Mouse (Mus musculus) spleen, adult 12 weeks (tissue): Measurements from ENCODE around the gene Glyctk.
"Not testable (repeated sequence)": the region's sequence is repeated elsewhere in the genome, so short reads cannot be mapped to it uniquely, and the experiment has no call there.

ENCODE experiments used
- DNase-seq: peaks from one replicate; pipeline ENCODE4 v3.0.0; 2022; ENCODE audit warnings: low spot score

Gene Glyctk

DNA sequence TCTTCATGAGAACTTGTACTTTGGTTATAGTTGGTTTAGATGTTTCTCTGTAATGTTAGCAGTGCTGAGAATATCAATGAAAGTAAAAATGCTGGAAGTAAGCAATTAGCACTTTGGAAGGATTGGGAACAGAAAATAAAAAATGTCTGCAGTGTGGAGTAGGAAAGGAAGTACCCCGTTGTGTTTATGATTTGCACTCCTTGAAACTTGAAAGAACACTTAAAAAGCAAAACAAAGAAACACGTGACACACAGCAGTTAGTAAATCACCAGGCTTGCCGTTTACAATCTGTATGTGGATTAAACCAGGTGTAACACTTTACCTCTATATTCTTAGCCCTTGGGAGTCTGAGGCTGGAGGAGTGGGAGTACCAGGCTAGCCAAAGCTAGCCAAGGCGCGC lies 18.8 kb upstream of the Glyctk start:
- no peak for DNase-seq

DNA sequence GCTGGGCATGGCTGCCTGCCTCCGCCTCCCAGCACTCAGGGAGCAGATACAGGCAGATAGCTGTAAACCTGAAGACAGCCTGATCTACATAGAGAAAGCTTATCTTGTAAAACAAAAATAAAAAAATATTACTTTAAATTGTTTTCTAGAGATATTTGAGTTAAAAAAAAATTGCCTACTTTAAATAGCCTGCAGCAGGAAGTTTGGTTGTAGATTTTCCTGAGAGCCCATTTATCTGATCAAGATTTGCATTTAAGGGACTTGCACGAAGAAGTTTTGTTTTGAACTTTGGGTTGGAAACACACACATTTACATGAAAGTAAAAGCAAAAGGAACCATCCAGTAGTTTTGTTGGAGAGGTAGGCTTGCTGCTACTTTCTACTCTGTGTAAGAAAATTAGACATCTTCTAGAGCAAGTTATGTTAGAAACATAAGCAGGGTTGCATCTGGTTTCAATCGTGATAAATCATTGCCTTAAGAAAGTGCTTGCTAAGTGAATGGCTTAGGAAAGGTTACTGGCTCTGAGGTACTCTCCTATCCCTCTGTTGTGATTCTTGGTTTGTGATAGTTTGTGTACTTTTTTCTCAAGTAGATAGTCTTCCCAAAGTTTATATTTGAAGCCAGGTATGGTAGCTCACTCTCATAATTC lies 17.7 kb upstream of the Glyctk start:
- DNase-seq, result no peak

DNA sequence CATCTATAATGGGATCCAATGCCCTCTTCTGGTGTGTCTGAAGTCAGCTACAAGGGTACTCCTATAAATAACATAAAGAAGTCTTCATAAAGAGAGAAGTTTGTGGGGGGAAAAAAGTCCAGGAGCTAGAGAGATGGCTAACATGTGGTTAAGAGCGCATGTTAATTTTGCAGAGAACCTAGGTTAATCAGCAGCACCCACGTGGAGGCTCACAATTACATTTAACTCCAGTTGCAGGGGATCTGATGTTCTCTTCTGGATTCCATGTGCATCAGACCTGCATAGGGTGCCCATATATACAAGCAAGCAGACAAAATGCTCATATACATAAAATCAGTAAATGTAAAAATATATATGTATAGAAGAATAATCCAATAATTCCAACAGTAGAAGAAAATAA lies 15.4 kb upstream of the Glyctk start:
- DNase-seq, result no peak

DNA sequence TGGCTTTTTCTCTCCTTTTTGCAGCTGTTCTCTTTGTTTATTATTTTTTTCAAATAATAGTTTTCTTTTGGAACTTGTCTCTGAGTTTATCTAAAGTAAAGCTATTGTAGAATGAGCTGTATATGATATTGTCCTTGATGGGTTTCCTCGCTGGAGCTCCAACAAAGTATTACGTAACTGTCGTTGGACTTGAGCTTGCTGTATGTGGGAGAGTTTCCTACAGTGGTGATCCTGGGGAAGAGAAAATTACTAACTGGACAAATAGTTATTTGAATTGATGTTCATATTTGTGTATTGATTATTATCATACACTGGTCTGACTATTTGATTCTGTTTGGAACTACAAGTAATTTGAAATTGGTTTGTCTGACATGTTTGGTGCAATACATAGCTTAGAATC lies 14.6 kb upstream of the Glyctk start:
- DNase-seq, result no peak

DNA sequence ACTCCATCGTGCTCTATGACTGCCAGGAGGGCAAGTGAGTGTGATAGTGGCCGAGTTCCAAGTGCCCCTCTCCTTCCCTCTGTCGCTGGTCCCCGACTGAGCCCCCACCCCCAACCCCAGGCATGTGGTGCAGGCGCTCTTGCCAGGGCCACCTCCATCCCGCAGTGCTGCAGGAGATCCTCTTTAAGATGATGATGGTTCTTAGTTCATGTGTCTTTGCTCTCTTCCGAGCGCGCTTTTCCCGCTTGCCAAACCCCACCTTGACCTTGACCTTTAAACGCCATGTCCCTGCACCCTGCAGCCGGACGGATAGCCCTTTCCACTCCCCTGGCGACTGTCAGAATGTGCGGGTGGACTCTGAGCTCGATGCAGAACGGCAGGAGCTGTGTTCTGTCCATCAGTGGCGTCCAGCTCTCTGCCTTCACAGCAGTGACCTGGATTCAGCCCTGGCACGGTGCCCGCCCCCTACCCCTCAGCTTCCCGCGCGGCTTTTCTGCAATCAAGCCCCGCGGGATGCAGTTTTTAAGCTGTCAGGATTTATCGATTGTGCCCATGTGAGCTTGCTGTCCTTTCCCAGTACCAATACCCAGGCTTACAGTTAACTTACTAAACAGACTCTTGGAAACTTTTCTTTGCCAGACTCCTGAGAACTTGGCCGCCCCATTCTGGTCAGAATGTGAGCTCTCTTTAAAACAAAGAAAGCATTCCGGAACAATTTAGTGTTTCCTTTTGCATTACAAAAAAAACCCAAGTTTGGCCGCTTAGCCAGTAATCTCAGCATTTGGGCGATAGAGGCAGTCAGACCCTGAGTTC lies 13.6 kb upstream of the Glyctk start:
- DNase-seq, result peak; percentile 31

DNA sequence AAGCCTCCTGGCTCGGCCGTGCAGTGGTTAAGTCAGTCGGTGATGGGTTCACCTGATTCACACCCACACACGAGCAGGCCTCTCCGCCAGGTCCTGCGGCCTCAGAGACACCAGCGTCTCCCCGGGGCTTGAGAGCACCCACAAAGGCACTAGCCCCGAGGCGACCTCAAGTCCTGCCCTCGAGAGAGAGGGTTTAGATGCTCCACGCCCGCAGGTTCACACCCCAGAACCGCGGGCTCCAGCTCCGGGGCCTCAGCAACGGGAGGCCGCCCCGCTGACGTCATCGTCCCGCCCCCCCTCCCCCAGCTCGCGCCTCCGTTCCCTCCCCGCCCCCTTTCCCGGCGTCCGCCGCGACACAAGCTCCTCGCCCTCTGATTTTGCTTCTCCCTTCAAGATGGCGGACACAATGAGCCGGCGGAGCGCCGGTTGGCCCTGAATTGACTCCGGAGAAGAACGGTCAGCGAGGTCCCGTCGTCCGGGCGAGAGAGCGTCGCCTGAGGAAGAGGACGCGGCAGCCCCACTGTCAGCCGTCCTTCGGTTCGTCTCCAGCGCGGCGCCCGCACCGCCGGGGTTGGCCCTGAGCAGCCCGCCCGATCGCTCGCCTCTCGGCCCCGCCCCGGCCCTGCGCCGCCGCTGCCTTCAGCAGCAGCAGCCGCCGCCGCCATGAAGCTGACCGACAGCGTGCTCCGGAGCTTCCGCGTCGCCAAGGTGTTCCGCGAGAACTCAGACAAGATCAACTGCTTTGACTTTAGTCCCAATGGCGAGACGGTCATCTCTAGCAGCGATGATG lies 12.8 kb upstream of the Glyctk start, which contains the start of gene Wdr82:
Gene Wdr82 (plus strand): TSS at position 373 of the 790 bp plus-strand sequence.
- peak; percentile 84 for DNase-seq

DNA sequence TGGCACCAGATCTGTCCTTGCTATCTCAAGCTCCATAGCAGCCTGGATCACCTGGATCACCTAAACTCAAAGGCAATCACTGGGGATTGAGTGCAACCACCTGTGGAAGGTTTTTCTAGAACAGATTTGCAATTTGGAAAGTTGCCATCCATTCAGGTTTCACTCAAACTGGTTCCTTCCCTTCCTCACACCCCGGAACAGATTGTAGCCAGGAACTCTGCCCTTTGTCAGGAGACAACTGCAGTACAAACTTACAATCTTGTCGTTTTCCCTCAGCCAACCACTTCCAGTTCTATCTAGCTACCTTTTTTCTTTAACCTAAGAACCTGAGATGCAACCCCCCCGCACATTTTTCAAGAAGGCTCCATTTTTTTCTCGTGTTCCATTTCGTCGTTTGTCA lies 12.0 kb upstream of the Glyctk start:
- DNase-seq, result no peak

DNA sequence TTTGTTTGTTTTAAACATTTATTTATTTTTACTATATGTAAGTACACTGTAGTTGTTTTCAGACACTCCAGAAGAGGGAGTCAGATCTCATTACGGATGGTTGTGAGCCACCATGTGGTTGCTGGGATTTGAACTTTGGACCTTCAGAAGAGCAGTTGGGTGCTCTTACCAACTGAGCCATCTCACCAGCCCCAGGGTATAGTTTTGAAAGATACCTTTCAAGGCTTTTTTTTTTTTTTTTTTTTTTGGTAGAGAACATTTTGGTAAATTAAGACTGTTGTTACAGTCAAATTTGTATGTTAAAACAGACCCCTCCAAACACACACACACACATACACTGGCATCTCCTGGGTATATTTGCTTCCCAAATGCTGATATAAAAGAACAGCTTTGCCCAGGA lies 11.1 kb upstream of the Glyctk start:
- not testable (repeated sequence) for DNase-seq

DNA sequence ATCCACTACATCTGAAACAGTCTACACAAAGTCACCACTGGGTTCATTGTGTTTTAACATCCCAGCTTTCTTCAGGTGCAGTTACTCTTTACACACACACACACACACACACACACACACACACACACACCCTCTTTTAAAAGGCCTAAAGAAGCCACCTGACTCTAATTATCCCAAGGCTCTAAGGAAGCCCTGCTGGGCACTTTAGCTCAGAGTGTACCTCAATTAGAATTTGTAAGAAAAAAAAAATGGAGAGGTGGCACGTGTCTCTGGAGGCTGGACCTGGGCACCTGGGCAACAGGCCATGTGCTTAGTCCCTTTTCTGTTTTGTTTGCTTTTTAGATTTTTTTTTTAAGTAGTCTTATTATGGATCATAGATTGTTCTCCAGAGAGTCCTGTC lies 9.8 kb upstream of the Glyctk start:
- DNase-seq, result no peak

DNA sequence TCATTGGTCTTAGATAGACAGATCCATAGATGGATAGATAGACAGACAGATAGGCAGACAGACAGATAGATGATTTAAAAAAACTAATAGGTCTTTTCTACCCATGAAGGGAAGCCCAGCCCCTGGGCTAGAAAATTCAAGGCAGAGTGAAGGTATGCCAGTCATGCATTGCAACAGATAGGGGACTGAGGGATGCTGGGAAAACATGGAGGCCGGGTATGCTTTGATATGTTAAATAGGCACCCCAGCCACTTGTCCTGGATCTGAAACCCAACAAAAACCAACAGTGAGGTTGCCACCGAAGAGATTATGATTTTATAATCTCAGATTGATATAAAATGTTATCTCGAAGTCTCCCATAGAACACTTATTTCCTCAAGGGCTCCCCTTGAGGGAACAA lies 9.3 kb upstream of the Glyctk start:
- DNase-seq, result no peak

DNA sequence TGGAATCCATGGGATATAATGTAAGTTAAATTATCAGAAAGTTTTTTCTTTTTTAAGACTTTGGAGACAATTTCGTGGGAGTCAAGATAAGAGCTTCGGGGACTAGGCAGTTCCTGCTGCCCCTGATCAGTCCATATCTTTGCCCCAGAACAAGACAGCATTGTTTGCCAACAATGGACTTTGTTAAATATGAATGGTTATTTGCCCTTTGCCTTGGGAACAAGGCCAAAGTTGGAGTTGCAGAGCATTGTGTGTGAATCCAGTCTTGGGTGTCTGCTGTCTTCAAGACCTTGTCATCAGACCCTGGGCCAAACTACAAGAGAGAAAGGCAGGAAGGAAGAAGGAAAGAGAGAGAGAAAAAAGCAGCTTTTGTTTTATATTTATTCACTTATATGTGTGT lies 8.8 kb upstream of the Glyctk start:
- no peak for DNase-seq

DNA sequence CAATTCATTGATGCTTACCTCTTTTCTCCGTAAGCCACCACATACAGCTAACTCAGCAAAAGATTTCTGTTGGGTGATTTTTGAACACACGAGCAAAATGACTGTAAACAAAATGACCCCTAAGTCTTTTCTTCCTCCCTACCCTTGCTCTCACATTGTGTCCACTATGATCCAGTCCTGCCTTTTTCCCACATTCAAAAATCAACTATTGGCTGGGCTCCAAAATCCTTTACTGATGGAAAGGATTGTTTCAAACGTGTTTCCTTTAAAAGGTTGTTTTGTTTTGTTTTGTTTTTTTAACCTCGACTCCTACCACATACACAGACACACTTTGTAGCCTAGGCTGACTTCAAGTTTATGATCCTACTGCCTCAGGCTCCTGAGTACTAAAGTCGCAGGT lies 2.5 kb upstream of the Glyctk start:
- DNase-seq, result no peak

DNA sequence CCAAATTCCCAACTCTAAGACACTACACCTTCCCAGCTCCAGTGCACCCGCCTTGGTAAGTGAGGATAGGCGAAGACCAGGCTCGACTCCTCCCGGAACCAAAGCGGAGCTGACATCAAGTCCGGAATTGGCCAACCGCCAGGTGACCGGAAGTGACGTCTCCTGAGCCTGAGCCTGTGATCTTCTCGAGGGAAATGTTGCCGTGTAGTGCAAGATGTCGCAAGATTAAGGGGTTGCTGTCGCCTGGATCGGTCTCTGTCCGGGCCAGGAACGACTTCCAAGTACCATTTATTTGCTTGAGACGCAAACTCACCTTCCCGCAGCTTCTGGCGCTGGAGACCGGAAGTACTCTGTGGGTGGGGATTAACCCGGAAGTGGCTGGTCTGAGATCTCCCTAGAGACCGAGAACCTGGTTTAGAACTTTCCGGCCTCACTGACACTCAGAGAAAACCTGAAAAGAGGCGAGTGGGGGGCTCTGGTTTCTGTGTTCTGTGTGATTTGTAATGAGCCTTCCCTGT lies 1.9 kb upstream of the Glyctk start:
- peak; percentile 76 for DNase-seq

DNA sequence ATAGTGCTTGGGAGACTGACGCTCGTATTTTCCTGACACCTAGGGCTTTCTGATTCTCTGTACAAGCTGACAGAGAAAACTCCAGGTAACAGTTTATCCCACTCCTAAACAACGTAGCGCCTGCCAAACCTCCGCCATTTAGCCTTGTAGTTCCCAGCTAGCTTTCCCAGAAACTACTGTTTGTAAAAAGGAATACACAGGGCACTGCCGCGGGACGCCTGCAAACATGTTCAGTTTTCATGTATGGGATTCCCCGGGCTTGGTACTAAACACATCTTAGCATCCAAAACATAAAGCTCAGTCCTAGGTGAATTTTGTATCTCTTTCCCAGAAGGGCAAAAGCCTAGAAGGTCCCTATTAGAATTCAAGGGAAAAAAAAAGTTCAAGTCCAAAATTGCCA lies 1.3 kb upstream of the Glyctk start:
- DNase-seq, result no peak

DNA sequence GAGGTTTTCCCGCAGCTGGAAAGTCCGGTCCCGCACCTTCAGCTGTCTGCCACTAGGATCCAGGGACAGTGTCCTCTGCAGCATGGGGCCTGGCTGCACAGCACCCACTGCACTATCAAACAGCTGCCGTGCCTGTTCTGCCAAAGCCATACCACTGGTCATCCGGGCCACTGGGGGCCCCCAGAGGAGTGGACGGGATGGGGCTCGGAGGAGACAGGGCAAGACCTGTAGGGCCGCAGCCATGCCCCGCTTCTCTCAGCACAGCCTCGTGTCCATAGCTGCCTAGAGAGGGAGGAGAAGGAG lies 364 bp downstream of the Glyctk start:
- DNase-seq, result no peak

DNA sequence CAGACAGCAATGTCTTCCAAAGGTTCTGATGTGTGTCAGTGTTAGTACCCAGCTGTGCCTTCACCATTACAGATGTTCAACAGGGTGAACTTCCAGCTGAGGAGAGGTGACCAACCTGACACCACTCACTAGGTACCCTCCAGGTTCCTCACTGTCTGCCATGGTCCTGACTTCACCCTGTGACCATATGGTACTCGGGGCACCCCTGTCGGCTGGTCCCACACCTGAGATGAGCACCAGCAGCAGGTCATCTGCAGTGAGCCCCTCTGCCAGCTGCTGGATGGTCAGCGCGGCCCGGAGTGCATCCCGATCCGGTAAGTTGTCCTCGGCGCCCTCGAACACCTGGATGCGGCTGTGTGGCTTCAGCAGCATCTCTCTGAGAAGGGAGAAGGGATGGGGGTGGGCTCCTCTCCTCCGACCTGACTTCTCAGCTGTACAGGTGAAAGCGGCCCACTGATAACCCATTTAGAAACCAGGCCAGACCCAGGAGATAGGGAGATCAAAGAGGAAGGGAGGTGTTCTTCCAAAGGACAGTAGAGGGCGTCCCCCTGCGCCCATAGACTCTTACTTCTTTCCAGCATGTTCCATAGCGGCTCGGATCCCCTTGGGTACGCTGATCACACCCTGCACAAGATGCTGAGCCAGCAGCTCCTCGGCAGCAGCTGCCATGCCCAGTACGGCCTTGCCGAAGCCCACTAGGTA lies 866 bp downstream of the Glyctk start:
- DNase-seq, result no peak

DNA sequence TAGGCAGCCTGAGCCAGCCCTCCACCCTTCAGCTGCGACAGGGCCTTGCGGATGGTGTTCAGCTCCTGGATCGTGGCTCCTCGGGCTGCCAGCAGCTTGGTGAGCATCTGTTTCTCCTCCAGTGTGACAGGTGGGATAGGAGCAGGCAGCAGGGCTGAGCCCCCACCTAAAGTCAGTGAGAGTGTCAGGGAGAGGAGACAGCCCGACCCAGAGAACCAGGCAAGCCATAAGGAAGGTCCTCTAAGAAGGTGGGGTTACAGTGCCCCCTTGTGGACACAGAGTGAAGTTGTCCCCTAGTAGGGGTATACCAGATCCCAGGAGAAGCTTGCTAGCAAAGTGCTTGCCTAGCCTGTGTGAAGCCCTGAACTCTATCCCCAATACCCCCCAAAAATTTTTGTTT lies 1.5 kb downstream of the Glyctk start:
- DNase-seq, result peak; percentile 35

DNA sequence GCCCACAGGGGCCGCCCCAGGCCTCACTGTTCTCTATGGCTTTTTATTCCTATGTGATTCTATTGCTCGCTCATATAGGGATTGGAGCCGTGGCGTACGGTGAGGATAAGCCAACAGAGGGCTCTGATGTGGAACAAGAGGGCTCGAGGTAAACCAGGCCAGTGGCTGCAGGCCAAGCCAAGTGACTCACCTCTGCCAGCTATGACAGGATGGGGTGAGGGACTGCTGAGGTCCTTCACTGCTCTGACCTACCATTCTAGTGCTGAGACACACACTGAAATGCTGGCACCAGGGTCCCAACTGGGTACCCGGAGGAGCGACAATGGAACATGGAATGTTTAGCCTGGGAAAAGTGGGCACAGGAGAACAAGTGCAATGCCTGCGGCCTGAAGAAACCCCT lies 3.8 kb downstream of the Glyctk start:
- DNase-seq, result no peak

DNA sequence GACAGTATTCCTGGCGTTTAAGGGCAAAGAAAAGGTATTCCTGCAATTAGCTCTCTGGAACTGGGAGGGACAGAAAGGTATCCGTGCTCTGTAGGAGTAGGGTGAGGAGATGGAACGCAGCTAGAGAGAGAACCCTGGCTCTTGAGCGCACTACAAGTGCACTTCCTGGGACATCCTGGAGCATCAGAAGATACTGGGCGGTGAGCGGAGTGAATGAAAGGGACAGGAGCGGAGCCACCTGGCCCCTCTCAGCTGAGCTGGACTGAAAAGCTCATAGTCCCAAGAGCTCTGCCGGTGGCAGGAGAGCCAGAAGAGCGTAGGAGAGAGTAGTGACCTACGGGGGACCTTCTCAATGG lies 8.6 kb downstream of the Glyctk start:
- DNase-seq, result no peak

DNA sequence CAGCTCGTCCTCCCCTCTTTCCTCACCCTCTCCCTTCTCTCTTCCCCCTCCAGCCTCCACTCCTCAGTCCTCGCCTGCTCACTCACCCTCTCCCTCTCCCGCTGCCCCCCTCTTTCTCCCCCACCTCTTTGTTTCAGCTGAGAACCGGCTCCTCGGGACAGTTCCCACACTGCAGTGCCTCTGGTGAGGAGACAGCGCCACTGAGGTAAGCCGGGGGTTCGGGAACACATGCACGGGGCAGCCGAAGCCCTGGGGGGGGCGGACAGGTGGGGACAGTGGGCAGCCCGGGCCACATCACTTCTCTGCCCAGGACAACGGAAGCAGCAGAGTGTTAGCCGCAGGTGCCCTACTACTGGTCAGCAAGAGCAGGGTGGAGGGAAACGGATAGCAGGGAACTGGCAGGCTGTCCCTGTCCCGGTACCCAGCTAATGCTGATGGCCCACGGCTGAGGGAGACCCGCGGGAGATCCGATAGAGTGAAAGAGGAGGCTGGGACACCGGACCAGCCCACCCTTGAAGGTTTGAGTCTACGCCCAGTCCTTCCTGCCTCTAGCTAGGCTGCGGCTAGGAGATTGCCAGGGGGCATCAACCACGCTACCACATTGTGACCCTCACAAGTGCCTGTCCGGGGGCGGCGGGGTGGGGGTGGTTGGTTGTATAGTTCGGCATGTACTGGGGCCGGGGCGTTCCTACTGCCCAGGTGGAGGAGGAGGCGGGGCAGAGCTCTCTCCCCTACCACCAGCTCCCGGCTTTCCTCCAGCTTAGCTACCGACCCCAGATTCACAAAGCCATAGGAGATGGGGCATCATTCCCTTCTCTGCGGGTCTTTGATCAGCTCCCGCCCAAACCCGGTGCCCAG lies 9.2 kb downstream of the Glyctk start:
- no peak for DNase-seq

DNA sequence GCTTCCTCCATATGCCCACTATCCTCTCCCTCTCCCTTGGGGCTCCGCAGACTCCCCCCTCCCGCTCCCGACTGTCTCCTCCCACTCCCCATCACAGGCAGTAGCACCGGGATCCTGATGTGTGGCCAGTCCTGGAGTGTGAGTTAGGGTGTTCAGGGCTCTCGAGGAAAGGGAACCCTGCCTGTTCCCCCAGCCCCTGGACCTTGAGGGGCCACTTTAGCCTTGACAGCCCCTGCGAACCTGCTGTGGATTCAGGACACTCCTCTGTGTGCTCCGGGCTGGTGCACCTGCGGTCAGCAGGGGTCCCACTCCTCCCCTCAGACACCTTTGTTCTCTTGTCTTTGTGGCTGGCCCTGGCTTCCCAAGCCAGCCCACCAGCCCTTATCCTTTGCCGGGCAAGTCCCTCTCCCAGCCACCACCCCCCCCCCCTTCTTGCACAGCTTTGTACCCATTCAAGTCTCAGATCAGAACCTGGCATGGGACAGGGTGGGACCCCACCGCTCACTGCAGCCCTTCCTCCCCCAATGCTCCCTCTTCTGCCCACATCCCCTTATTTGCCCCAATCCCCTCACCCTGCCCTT lies 10.0 kb downstream of the Glyctk start:
- no peak for DNase-seq
